Mouse (Mus musculus) forebrain, postnatal 0 days (tissue): ENCODE data around the gene Sh2b3. TPM values are rescaled to one million over a fixed set of nuclear protein-coding genes. Genes with fewer than 3 reads are reported as not detected.

Experiments
- ATAC-seq: fragments of 200-750 bp; cut with Nextera tagmentation; 2 replicates; pipeline ENCODE4 v1.8.0; 2017; ENCODE audit warnings: mild to moderate bottlenecking, moderate library complexity
- DNase-seq: peaks from one replicate; pipeline ENCODE4 v3.0.0-alpha.2; 2015
- H3K27ac ChIP-seq: fragments of 300-500 bp; sonication (generic); 2 replicates; pipeline ENCODE4 v1.5.1; 2014; ENCODE audit warnings: low read depth, mild to moderate bottlenecking, antibody characterized with exemption, low read length, moderate library complexity, mixed read lengths
- H3K27me3 ChIP-seq: fragments of 300-500 bp; sonication (generic); 2 replicates; pipeline ENCODE4 v1.6.1; 2014; ENCODE audit warnings: mild to moderate bottlenecking, low read length, mixed read lengths; ENCODE audit not compliant: insufficient read depth
- H3K36me3 ChIP-seq: fragments of 300-500 bp; sonication (generic); 2 replicates; pipeline ENCODE4 v1.6.1; 2014; ENCODE audit warnings: mild to moderate bottlenecking, moderate library complexity; ENCODE audit not compliant: insufficient read depth
- H3K4me1 ChIP-seq: fragments of 300-500 bp; sonication (generic); 2 replicates; pipeline ENCODE4 v1.6.1; 2014; ENCODE audit warnings: antibody characterized with exemption; ENCODE audit not compliant: insufficient read depth
- H3K4me2 ChIP-seq: fragments of 300-500 bp; sonication (generic); 2 replicates; pipeline ENCODE4 v1.6.1; 2014; ENCODE audit warnings: low read depth, mild to moderate bottlenecking, moderate library complexity
- H3K4me3 ChIP-seq: fragments of 300-500 bp; sonication (generic); 2 replicates; pipeline ENCODE4 v1.5.1; 2014; ENCODE audit warnings: low read depth, low read length, mixed read lengths
- H3K9ac ChIP-seq: fragments of 300-500 bp; sonication (generic); 2 replicates; pipeline ENCODE4 v1.6.1; 2014; ENCODE audit warnings: mild to moderate bottlenecking
- H3K9me3 ChIP-seq: fragments of 300-500 bp; sonication (generic); 2 replicates; pipeline ENCODE4 v1.6.1; 2016; ENCODE audit warnings: low read length
- CTCF ChIP-seq: sonication (generic); IDR thresholded peaks from 2 replicates; pipeline ENCODE4 v1.5.1; 2016; ENCODE audit warnings: antibody characterized with exemption, control low read depth, low read depth
- WGBS: fragments of 180-500 bp; shearing (Covaris S2); extraction: QIAGEN DNeasy Blood & Tissue Kit; methylation state at CpG from one replicate; pipeline ENCODE4 v1.1.7; 2014; 5-methylcytosine and 5-hydroxymethylcytosine counted together
- polyA plus RNA-seq: library from polyadenylated mRNA; unstranded; fragments of >200 nt; fragmentation: Nextera tagmentation; extraction: Ambion mirVana; gene quantifications from 2 replicates; pipeline ENCODE4 v1.2.1, GENCODE M21; 2015
- total RNA-seq: library from RNA; depleted of rRNA; stranded (reverse); fragments of >200 nt; gene quantifications from 2 replicates; pipeline ENCODE4 v1.2.3, GENCODE M21; 2014; rRNA removed

The Sh2b3 gene
- total RNA-seq = 11.7 and 14.1 TPM in 2 replicates
- polyA plus RNA-seq = 4.6 and 6.2 TPM in 2 replicates

- Histone ChIP-seq H3K4me2 (peak within 1 kb of the TSS; percentile 95), H3K4me1 (peaks cover 17% of the 10 kb centered on the region), H3K4me3 (peak within 1 kb of the TSS; percentile 80), H3K27me3 (no peaks in the 10 kb centered on the region; the same call in 1 of the 2 replicates), H3K9me3 (no peaks in the 10 kb centered on the region), H3K27ac (peak within 1 kb of the TSS; percentile 50; the same call in 1 of the 2 replicates), H3K9ac (peak within 1 kb of the TSS; percentile 69), H3K36me3 (no peaks in the 10 kb centered on the region)
- peak; percentile 23 for TF ChIP-seq CTCF
- 2% methylated on average over 35 of the region's 35 CpGs for WGBS
- no peak for DNase-seq
- 0 out of 2 replicates have a peak, but pooled peaks have one; percentile 8 for ATAC-seq
These were observed at the start of gene Sh2b3 for GRCm38 (mm10) chr5:121837441-121838340. Gene Sh2b3, minus strand, starts transcription at chr5:121837646.

GRCm38 (mm10) chr5:121883356-121883755 lies 45.9 kb upstream of the Sh2b3 start:
- 84% methylated on average over 8 of the region's 8 CpGs for WGBS
- H3K27me3 ChIP-seq = no peaks in the 10 kb centered on the region
- ATAC-seq = no peak
- no peak for DNase-seq
- no peaks in the 10 kb centered on the region for H3K4me1 ChIP-seq
- H3K9me3 ChIP-seq = no peaks in the 10 kb centered on the region
- 0 out of 2 replicates have a peak, but pooled peaks cover 8% of the 10 kb centered on the region for H3K36me3 ChIP-seq
- TF ChIP-seq CTCF = no peak
- no peak overlapping the region for H3K9ac ChIP-seq
- H3K4me3 ChIP-seq = no peak overlapping the region
- no peak overlapping the region for H3K27ac ChIP-seq
- no peak overlapping the region for H3K4me2 ChIP-seq

GRCm38 (mm10) chr5:121879211-121879610 lies 41.8 kb upstream of the Sh2b3 start:
- H3K4me2 ChIP-seq = no peak overlapping the region
- no peaks in the 10 kb centered on the region for H3K9me3 ChIP-seq
- H3K4me3 ChIP-seq = no peak overlapping the region
- ATAC-seq (no peak), DNase-seq (no peak)
- H3K36me3 ChIP-seq = peaks cover 11% of the 10 kb centered on the region
- no peaks in the 10 kb centered on the region for H3K4me1 ChIP-seq
- H3K27ac ChIP-seq = no peak overlapping the region
- 69% methylated on average over 6 of the region's 6 CpGs for WGBS
- no peaks in the 10 kb centered on the region for H3K27me3 ChIP-seq
- H3K9ac ChIP-seq = no peak overlapping the region
- TF ChIP-seq CTCF = peak; percentile 73

- ATAC-seq (no peak; the same call in 1 of the 2 replicates), DNase-seq (peak; percentile 50)
- no peak overlapping the region for H3K4me3 ChIP-seq
- H3K4me1 ChIP-seq = no peaks in the 10 kb centered on the region
- no peaks in the 10 kb centered on the region for H3K27me3 ChIP-seq
- TF ChIP-seq CTCF = no peak
- no peak overlapping the region for H3K27ac ChIP-seq
- no peak overlapping the region for H3K9ac ChIP-seq
- WGBS = 52% methylated on average over 17 of the region's 17 CpGs
- no peaks in the 10 kb centered on the region for H3K9me3 ChIP-seq
- no peak overlapping the region for H3K4me2 ChIP-seq
- peaks cover 13% of the 10 kb centered on the region for H3K36me3 ChIP-seq
These were observed 41.3 kb upstream of the Sh2b3 start for GRCm38 (mm10) chr5:121878703-121879102.

- Histone ChIP-seq H3K9ac (no peak overlapping the region), H3K27ac (no peak overlapping the region), H3K4me2 (no peak overlapping the region), H3K4me3 (no peak overlapping the region), H3K9me3 (no peaks in the 10 kb centered on the region), H3K27me3 (no peaks in the 10 kb centered on the region), H3K4me1 (no peaks in the 10 kb centered on the region), H3K36me3 (peaks cover 20% of the 10 kb centered on the region)
- DNase-seq (no peak), ATAC-seq (no peak)
- no peak for TF ChIP-seq CTCF
- WGBS = 84% methylated on average over 12 of the region's 12 CpGs
These were observed 39.5 kb upstream of the Sh2b3 start for GRCm38 (mm10) chr5:121876901-121877300.

GRCm38 (mm10) chr5:121875041-121875440 lies 37.6 kb upstream of the Sh2b3 start:
- TF ChIP-seq CTCF = no peak
- Histone ChIP-seq H3K27ac (no peak overlapping the region), H3K36me3 (peaks cover 20% of the 10 kb centered on the region), H3K4me3 (no peak overlapping the region), H3K9me3 (no peaks in the 10 kb centered on the region), H3K4me2 (no peak overlapping the region), H3K9ac (no peak overlapping the region), H3K4me1 (no peaks in the 10 kb centered on the region), H3K27me3 (no peaks in the 10 kb centered on the region)
- DNase-seq (no peak), ATAC-seq (no peak)
- 91% methylated on average over 12 of the region's 12 CpGs for WGBS

GRCm38 (mm10) chr5:121872158-121872557 lies 34.7 kb upstream of the Sh2b3 start:
- Histone ChIP-seq H3K27ac (no peak overlapping the region), H3K9ac (no peak overlapping the region), H3K4me3 (no peak overlapping the region), H3K4me2 (no peak overlapping the region), H3K4me1 (no peaks in the 10 kb centered on the region), H3K9me3 (no peaks in the 10 kb centered on the region), H3K36me3 (peaks cover 24% of the 10 kb centered on the region), H3K27me3 (no peaks in the 10 kb centered on the region)
- DNase-seq (peak; percentile 91), ATAC-seq (peak; percentile 86)
- 5% methylated on average over 4 of the region's 4 CpGs for WGBS
- peak; percentile 99 for TF ChIP-seq CTCF
